Mouse (Mus musculus) lung, embryonic 14.5 days (tissue): ENCODE measurements at regions not wholly inside any gene's neighbourhood (a gene's known extent, or its start where the extent isn't known, plus 50 kb on each side); places are given as distances from the start of the nearest gene placed in this dataset.
A peak's percentile ranks its signal among the peaks of the same experiment; 100 is the strongest.

ENCODE experiments used
- ATAC-seq: fragments of 200-750 bp; cut with Nextera tagmentation; 2 replicates; pipeline ENCODE4 v1.8.0; 2017; ENCODE audit warnings: mild to moderate bottlenecking, moderate TSS enrichment, moderate library complexity; ENCODE audit not compliant: insufficient read depth
- DNase-seq: peaks from one replicate; pipeline ENCODE4 v3.0.0-alpha.2; 2015
- H3K27ac ChIP-seq: fragments of 300-500 bp; sonication (generic); 2 replicates; pipeline ENCODE4 v1.5.1; 2014; ENCODE audit warnings: low read depth, mild to moderate bottlenecking, moderate library complexity
- H3K27me3 ChIP-seq: fragments of 300-500 bp; sonication (generic); 2 replicates; pipeline ENCODE4 v1.6.1; 2014; ENCODE audit warnings: low read length, control low read depth; ENCODE audit not compliant: insufficient read depth
- H3K36me3 ChIP-seq: fragments of 300-500 bp; sonication (generic); 2 replicates; pipeline ENCODE4 v1.6.1; 2014; ENCODE audit warnings: control low read depth; ENCODE audit not compliant: insufficient read depth
- H3K4me1 ChIP-seq: fragments of 300-500 bp; sonication (generic); 2 replicates; pipeline ENCODE4 v1.6.1; 2014; ENCODE audit warnings: antibody characterized with exemption, control low read depth; ENCODE audit not compliant: insufficient read depth
- H3K4me2 ChIP-seq: fragments of 300-500 bp; sonication (generic); 2 replicates; pipeline ENCODE4 v1.6.1; 2014; ENCODE audit warnings: mild to moderate bottlenecking
- H3K4me3 ChIP-seq: fragments of 300-500 bp; sonication (generic); 2 replicates; pipeline ENCODE4 v1.5.1; 2014; ENCODE audit warnings: low read depth, low read length
- H3K9ac ChIP-seq: fragments of 300-500 bp; sonication (generic); 2 replicates; pipeline ENCODE4 v1.6.1; 2014
- H3K9me3 ChIP-seq: fragments of 300-500 bp; sonication (generic); 2 replicates; pipeline ENCODE4 v1.6.1; 2016; ENCODE audit warnings: low read depth, low read length, control low read depth
- CTCF ChIP-seq: IDR thresholded peaks from 2 replicates; pipeline ENCODE4 v1.5.1; 2016; ENCODE audit warnings: antibody characterized with exemption, low read depth
- WGBS: fragments of 180-500 bp; shearing (Covaris S2); extraction: QIAGEN DNeasy Blood & Tissue Kit; methylation state at CpG from one replicate; pipeline ENCODE4 v1.1.7; 2014; 5-methylcytosine and 5-hydroxymethylcytosine counted together

DNA sequence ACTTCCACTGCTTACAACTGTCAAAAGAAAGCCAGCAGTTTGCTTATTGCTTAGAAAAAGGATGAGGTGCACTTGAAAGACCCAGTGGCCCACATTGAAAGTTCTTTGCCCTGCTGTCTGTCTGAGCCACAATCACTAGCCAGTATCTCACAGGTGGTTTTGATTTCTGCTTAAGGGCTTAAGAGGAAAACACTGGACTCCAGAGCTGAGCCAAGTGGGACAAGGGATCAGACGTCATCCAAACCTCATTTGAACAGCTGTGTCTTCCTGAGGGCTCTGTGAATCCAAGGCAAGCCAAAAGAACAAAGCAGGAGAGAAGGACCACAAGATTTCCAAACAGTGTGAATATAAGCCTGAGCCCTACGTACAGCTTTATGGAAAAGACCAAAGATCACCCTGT lies 326.8 kb upstream of the Dynlrb2 start:
- no peak overlapping the region for H3K4me2 ChIP-seq
- no peak overlapping the region for H3K27ac ChIP-seq
- no peak overlapping the region for H3K9ac ChIP-seq
- WGBS: 53% methylated on average over 2 of the region's 2 CpGs
- no peak for ATAC-seq
- TF ChIP-seq CTCF: no peak
- no peaks in the 10 kb centered on the region for H3K9me3 ChIP-seq
- DNase-seq: no peak
- H3K27me3 ChIP-seq: no peaks in the 10 kb centered on the region
- H3K36me3 ChIP-seq: no peaks in the 10 kb centered on the region
- no peaks in the 10 kb centered on the region for H3K4me1 ChIP-seq
- no peak overlapping the region for H3K4me3 ChIP-seq

DNA sequence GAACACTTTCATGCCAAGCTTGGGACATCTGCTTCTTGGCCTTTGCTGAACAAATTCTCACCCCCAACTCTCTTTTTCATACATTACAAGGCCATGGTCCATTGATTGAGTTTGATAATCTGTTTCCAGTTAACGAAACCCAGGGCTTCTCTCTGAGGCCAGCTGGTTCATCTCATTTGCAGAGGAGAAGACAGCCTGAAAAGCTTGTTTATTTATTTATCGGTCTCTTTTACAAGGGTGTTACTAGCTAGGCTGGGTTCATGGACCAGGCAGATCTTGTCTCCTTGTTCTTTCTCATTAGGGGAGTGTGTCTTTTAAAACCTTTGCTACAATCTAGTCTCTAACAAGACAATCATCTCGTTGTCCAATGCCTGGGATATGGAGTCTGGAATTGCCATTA lies 329.9 kb upstream of the Dynlrb2 start:
- H3K4me1 ChIP-seq: no peaks in the 10 kb centered on the region
- no peaks in the 10 kb centered on the region for H3K9me3 ChIP-seq
- H3K27ac ChIP-seq: no peak overlapping the region
- DNase-seq (peak; percentile 81), ATAC-seq (peak; percentile 74; the same call in 1 of the 2 replicates)
- H3K4me2 ChIP-seq: no peak overlapping the region
- no peak overlapping the region for H3K4me3 ChIP-seq
- no peaks in the 10 kb centered on the region for H3K27me3 ChIP-seq
- H3K9ac ChIP-seq: no peak overlapping the region
- no peaks in the 10 kb centered on the region for H3K36me3 ChIP-seq
- 26% methylated on average over 3 of the region's 3 CpGs for WGBS
- no peak for TF ChIP-seq CTCF

DNA sequence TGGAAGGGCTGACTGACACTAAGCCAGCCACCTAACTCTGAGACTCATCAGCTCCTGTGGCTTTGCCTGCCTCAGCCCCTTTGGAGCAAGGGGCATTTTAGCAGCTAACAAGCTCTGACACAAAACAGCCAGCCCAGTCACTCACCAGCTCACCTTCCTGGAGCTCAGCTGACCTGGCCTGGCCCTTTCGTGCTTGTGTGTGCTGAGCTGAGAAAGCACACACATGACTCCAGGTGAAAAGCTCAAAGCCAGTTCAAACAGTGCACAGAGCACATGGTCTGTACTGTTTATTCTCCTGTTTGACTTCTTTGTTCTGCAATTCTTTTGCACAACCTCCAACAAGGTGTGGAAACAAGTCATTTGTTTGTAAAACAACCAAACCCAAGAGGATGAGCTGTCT lies 330.8 kb upstream of the Dynlrb2 start:
- Histone ChIP-seq H3K4me2 (no peak overlapping the region), H3K4me1 (no peaks in the 10 kb centered on the region), H3K4me3 (no peak overlapping the region), H3K36me3 (no peaks in the 10 kb centered on the region), H3K9ac (no peak overlapping the region), H3K27me3 (no peaks in the 10 kb centered on the region), H3K27ac (no peak overlapping the region), H3K9me3 (no peaks in the 10 kb centered on the region)
- no peak for TF ChIP-seq CTCF
- DNase-seq: no peak
- 39% methylated on average over 1 of the region's 1 CpGs for WGBS
- no peak for ATAC-seq

DNA sequence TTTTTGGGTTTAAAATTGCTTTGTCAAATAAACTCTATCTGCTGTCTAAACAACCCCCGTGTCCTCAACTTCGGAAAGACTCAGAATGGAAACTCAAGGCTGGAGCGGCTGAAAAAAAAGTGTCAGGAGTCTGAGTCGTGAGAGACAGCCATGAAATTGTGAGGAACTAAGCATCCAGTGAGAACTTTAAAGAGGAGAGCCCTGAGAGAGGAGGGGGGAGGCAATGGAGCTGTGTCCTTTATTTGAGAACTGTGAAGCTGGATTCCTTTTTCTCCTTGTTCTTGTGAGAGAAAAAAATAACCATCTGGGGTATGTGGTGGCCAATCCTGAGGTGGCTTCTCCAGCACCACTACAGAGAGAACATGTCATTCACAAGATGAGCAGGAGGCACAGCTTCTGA lies 336.9 kb upstream of the Dynlrb2 start:
- no peak overlapping the region for H3K27ac ChIP-seq

DNA sequence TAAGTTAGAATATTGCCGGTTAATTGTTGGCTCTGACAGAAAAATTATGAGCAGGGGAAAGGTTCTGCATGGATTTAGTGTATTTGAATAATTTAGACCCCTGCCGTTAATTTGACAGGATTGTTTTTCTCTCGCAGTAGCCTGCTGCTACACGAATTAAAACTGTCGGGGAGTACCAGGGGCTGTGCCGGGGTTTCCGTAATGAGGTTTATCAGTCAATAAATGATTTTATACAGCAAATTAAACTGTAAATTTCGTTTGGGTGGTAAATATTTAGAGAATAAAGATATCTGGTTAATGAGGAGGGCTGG lies 339.8 kb upstream of the Dynlrb2 start:
- no peak overlapping the region for H3K4me2 ChIP-seq
- TF ChIP-seq CTCF: no peak
- H3K4me1 ChIP-seq: no peaks in the 10 kb centered on the region
- WGBS: 33% methylated on average over 8 of the region's 8 CpGs
- no peak overlapping the region for H3K27ac ChIP-seq
- no peak for ATAC-seq
- no peak for DNase-seq
- no peak overlapping the region for H3K4me3 ChIP-seq
- H3K9me3 ChIP-seq: no peaks in the 10 kb centered on the region
- no peaks in the 10 kb centered on the region for H3K27me3 ChIP-seq
- H3K9ac ChIP-seq: no peak overlapping the region
- no peaks in the 10 kb centered on the region for H3K36me3 ChIP-seq

More for the DNA sequence above, 336.9 kb upstream of the Dynlrb2 start:
- Histone ChIP-seq H3K4me1 (no peaks in the 10 kb centered on the region), H3K9ac (no peak overlapping the region), H3K9me3 (no peaks in the 10 kb centered on the region), H3K4me3 (no peak overlapping the region), H3K4me2 (no peak overlapping the region), H3K27me3 (no peaks in the 10 kb centered on the region), H3K36me3 (no peaks in the 10 kb centered on the region)
- DNase-seq (no peak), ATAC-seq (no peak)
- no peak for TF ChIP-seq CTCF
- 9% methylated on average over 4 of the region's 4 CpGs for WGBS

DNA sequence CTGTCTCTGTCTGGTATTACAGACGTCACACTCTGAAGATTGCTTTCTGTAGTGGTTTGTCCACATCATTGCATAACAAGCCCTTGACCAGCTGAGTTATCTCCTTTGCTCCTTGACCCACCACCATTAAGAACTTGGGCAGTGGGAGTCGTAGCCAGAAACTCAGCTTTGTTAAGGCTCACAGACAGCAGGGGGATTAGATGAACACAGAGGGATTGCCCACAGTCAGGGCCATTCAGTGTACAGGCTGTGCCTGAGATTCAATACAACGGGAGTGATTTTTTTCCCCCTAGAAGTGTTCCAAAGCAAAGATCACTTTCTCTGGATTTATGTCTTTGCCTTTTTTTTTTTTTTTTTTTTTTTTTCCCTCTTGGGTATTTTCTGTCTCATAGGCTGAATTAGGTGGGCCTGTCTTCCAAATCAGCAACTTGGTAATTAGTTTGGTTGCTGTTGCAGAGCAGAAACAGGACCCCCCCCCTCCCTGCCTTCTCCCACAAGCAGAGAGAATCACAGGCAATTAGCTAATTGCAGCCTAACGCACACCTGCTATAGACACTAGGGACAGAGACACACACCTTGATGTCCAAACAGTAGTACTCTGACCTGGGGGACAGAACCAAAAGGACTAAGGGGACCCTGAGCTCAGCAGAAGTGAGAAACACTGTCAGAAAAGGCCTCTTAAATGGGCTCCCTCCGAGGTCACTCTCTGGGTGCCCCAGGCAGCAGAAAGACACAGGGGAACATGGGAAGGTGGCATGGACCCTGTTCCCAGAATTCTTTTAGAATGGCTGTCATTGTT lies 340.4 kb upstream of the Dynlrb2 start:
- no peak overlapping the region for H3K9ac ChIP-seq
- no peak overlapping the region for H3K4me3 ChIP-seq
- H3K27ac ChIP-seq: no peak overlapping the region
- no peaks in the 10 kb centered on the region for H3K4me1 ChIP-seq
- no peak for DNase-seq
- no peaks in the 10 kb centered on the region for H3K27me3 ChIP-seq
- 49% methylated on average over 5 of the region's 5 CpGs for WGBS
- no peak overlapping the region for H3K4me2 ChIP-seq
- H3K36me3 ChIP-seq: no peaks in the 10 kb centered on the region
- no peak for ATAC-seq
- H3K9me3 ChIP-seq: no peaks in the 10 kb centered on the region
- TF ChIP-seq CTCF: no peak

- ATAC-seq: no peak
- H3K9ac ChIP-seq: no peak overlapping the region
- no peak overlapping the region for H3K27ac ChIP-seq
- TF ChIP-seq CTCF: no peak
- no peaks in the 10 kb centered on the region for H3K4me1 ChIP-seq
- H3K4me2 ChIP-seq: no peak overlapping the region
- no peak for DNase-seq
- H3K27me3 ChIP-seq: no peaks in the 10 kb centered on the region
- H3K9me3 ChIP-seq: no peaks in the 10 kb centered on the region
- 58% methylated on average over 5 of the region's 5 CpGs for WGBS
- no peaks in the 10 kb centered on the region for H3K36me3 ChIP-seq
- no peak overlapping the region for H3K4me3 ChIP-seq
These were observed 343.8 kb upstream of the Dynlrb2 start for GRCm38 (mm10) chr8:116160932-116161331.
